Mouse (Mus musculus) stomach, postnatal 0 days (tissue): ENCODE measurements at regions not wholly inside any gene's neighbourhood (a gene's known extent, or its start where the extent isn't known, plus 50 kb on each side); places are given as distances from the start of the nearest gene placed in this dataset.

Source experiments
- ATAC-seq: fragments of 200-750 bp; cut with Nextera tagmentation; 2 replicates; pipeline ENCODE4 v1.8.0; 2017; ENCODE audit not compliant: low FRiP score, low TSS enrichment
- DNase-seq: peaks from one replicate; pipeline ENCODE4 v3.0.0-alpha.2; 2016; ENCODE audit warnings: low spot score
- H3K27ac ChIP-seq: fragments of 300-500 bp; sonication (generic); replicated peaks from 2 replicates; pipeline ENCODE4 v1.5.1; 2014; ENCODE audit warnings: mild to moderate bottlenecking, control low read depth
- H3K27me3 ChIP-seq: fragments of 300-500 bp; sonication (generic); 2 replicates; pipeline ENCODE4 v1.6.1; 2014; ENCODE audit warnings: low read length; ENCODE audit not compliant: control insufficient read depth, insufficient read depth
- H3K36me3 ChIP-seq: fragments of 300-500 bp; sonication (generic); 2 replicates; pipeline ENCODE4 v1.6.1; 2014; ENCODE audit warnings: low read length, mixed read lengths; ENCODE audit not compliant: control insufficient read depth, insufficient read depth
- H3K4me1 ChIP-seq: fragments of 300-500 bp; sonication (generic); replicated peaks from 2 replicates; pipeline ENCODE4 v1.6.1; 2014; ENCODE audit warnings: antibody characterized with exemption; ENCODE audit not compliant: control insufficient read depth, insufficient read depth
- H3K4me2 ChIP-seq: fragments of 300-500 bp; sonication (generic); replicated peaks from 2 replicates; pipeline ENCODE4 v1.6.1; 2014; ENCODE audit warnings: low read depth, mild to moderate bottlenecking, control low read depth, moderate library complexity
- H3K4me3 ChIP-seq: fragments of 300-500 bp; sonication (generic); 2 replicates; pipeline ENCODE4 v1.5.1; 2014; ENCODE audit warnings: low read depth, low read length, control low read depth
- H3K9ac ChIP-seq: fragments of 300-500 bp; sonication (generic); 2 replicates; pipeline ENCODE4 v1.6.1; 2014; ENCODE audit warnings: mild to moderate bottlenecking, low read length, control low read depth, mixed read lengths
- H3K9me3 ChIP-seq: fragments of 300-500 bp; sonication (generic); 2 replicates; pipeline ENCODE4 v1.6.1; 2016; ENCODE audit warnings: low read length; ENCODE audit not compliant: control insufficient read depth
- CTCF ChIP-seq: IDR thresholded peaks from 2 replicates; pipeline ENCODE4 v1.5.1; 2016; ENCODE audit warnings: antibody characterized with exemption, low read depth, mild to moderate bottlenecking, moderate library complexity
- EP300 ChIP-seq: optimal IDR thresholded peaks from 2 replicates; pipeline ENCODE3; 2016; ENCODE audit warnings: antibody characterized with exemption
- WGBS: fragments of 180-500 bp; shearing (Covaris S2); extraction: QIAGEN DNeasy Blood & Tissue Kit; methylation state at CpG from one replicate; pipeline ENCODE4 v1.1.7; 2014; 5-methylcytosine and 5-hydroxymethylcytosine counted together

DNA sequence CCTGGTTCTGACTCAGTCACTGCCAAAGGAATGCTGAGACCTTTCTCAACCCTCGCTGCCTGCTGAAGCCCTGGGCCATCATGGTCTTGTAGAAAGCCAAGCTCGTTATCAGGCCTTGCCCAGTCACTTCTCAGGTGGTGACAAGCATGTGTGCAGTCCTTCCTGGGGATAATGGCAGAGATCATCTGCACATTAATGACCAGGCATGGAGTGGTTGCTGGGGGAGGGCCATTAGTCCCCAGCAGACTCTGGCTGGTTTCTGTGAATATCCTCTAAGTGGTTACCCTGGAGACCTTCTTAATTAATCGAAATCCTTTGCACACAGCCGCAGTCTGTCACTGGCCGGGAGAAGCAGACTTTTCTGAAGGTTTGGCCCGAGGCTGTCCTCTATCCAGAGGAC is 239.0 kb downstream of the Sipa1l2 start:
- DNase-seq, result no peak

DNA sequence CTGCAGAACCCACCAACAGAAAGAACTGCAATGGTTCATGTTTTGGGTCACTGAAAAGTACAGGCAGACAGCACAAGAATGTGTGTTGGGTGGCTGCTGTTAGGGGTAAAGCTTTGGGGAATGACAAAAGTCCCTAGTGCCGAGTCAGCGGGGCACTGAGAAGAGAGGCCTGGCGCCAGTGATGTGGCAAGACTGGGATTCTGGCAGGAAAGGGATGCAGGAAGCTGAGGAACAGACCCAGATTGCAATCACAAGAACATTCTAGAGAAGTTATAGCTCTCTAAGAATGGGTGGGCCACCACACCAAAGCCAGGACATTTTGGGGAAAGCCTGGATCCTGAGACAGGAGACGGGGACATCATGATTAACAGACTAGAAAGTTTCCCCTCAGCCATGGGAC is 241.0 kb downstream of the Sipa1l2 start:
- DNase-seq, result no peak
- Histone ChIP-seq H3K4me2 (no peak overlapping the region), H3K4me3 (no peak overlapping the region), H3K36me3 (no peaks in the 10 kb centered on the region), H3K4me1 (no peaks in the 10 kb centered on the region), H3K27me3 (no peaks in the 10 kb centered on the region), H3K27ac (no peak overlapping the region), H3K9ac (no peak overlapping the region), H3K9me3 (no peaks in the 10 kb centered on the region)
- WGBS, result 85% methylated on average over 4 of the region's 4 CpGs
- TF ChIP-seq EP300 (no peak), CTCF (no peak)
- no peak for ATAC-seq

More for the DNA sequence above, 239.0 kb downstream of the Sipa1l2 start:
- Histone ChIP-seq H3K27me3 (no peaks in the 10 kb centered on the region), H3K4me1 (no peaks in the 10 kb centered on the region), H3K9ac (no peak overlapping the region), H3K36me3 (no peaks in the 10 kb centered on the region), H3K4me2 (no peak overlapping the region), H3K4me3 (no peak overlapping the region), H3K27ac (no peak overlapping the region), H3K9me3 (no peaks in the 10 kb centered on the region)
- TF ChIP-seq EP300 (no peak), CTCF (no peak)
- no peak for ATAC-seq
- WGBS, result 78% methylated on average over 6 of the region's 6 CpGs

DNA sequence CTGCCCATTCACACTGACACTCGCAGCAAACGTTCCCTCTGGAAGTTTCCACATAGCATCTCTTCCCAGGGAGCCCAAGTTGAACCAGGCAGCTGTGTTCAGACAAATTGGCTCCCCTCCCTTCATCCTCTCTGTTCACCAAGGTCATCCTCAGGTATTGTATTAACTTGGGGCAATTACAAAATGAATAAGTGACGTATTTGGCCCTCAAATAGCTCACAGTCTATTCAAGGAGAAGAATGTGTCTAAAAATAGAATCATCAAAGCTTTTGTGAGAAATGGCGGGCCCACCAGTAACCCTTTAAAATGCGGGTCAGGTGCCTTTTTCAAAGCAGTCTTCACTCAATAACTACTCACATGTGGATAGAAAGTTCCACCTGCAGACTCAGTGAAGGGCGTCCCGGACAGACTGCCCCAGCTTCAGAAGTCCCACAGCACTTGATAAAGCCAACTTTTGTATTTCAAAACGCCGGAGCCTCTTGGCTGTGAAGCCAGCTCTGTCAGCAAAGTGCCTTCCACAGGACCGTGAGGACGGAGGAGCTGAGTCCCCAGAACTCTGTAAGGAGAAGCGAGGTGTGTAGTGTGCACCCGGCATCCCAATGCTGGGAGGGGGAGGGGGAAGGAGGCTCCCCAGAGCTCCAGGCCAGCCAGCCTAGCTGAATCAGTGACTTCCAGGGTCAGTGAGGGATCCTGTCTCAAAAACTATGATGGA is 241.9 kb downstream of the Sipa1l2 start:
- Histone ChIP-seq H3K9ac (no peak overlapping the region), H3K4me1 (no peaks in the 10 kb centered on the region), H3K36me3 (no peaks in the 10 kb centered on the region), H3K27me3 (no peaks in the 10 kb centered on the region), H3K4me3 (no peak overlapping the region), H3K9me3 (no peaks in the 10 kb centered on the region), H3K27ac (no peak overlapping the region), H3K4me2 (no peak overlapping the region)
- DNase-seq (no peak), ATAC-seq (no peak)
- TF ChIP-seq CTCF (no peak), EP300 (no peak)
- 45% methylated on average over 13 of the region's 13 CpGs for WGBS

DNA sequence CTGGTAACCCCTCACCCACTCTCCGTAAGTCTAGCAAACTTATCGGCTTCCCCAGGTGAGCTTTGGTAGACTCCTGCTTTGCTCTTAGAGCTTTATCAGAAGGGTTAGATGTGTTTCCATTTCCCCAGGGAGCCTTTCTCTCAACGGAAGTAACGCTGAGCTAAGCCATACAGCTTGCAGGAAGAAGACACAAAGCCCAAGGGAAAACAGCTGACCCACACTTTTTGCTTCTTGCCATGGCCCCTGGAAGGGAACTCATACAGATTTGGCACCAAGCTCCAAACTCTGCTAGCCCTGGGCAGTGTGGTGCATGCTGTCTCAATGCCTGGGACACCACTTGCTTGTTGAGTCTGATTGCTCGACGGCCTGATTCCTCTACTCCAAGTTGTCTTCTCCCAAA is 242.6 kb downstream of the Sipa1l2 start:
- Histone ChIP-seq H3K27ac (no peak overlapping the region), H3K9me3 (no peaks in the 10 kb centered on the region), H3K4me3 (no peak overlapping the region), H3K36me3 (no peaks in the 10 kb centered on the region), H3K4me1 (no peaks in the 10 kb centered on the region), H3K4me2 (no peak overlapping the region), H3K27me3 (no peaks in the 10 kb centered on the region), H3K9ac (no peak overlapping the region)
- WGBS, result 76% methylated on average over 6 of the region's 6 CpGs
- DNase-seq (no peak), ATAC-seq (no peak)
- TF ChIP-seq CTCF (no peak), EP300 (no peak)

DNA sequence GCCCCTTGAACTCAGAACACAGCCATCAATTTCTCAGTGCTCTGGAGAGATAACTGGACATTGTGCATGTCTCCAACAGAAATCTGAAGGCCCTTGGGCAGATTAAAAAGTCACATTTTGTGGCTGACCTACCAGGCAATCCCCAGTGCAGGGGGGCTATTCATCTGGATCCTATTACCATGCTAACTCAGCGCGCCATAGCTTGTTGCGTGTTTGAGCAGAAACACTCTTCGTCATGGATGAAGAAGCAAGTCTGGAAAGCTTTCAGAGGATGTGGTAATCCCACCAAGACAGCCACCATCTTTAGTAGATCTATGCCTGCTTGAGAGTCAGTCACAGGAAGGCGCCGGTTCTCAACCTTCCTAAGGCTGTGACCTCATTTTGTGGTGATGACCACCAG is 243.9 kb downstream of the Sipa1l2 start:
- WGBS, result 92% methylated on average over 6 of the region's 6 CpGs
- no peak overlapping the region for H3K4me2 ChIP-seq
- no peaks in the 10 kb centered on the region for H3K36me3 ChIP-seq
- no peak overlapping the region for H3K9ac ChIP-seq
- DNase-seq, result no peak
- H3K4me1 ChIP-seq, result no peaks in the 10 kb centered on the region
- no peaks in the 10 kb centered on the region for H3K27me3 ChIP-seq
- no peak overlapping the region for H3K4me3 ChIP-seq
- ATAC-seq, result no peak
- H3K9me3 ChIP-seq, result no peaks in the 10 kb centered on the region
- no peak for TF ChIP-seq CTCF
- TF ChIP-seq EP300, result no peak
- H3K27ac ChIP-seq, result no peak overlapping the region

DNA sequence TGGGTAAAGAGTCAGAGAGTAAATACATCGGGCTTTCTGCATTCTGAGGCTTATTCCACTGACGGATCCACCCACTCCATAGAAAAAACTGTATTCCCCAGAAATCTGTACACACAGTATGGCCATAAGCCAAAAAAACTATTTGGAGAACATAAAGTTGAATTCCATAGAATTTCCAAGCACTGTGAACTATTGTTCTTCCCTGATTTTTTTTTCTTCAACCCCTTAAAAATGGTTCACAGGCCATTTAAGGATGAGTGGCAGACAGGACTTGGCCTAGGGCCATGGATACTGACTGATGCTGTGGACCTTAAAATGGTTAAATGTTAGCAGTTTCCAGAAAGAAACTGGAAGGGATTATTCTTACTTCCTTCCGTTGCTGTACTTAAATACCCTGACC is 247.0 kb downstream of the Sipa1l2 start:
- Histone ChIP-seq H3K36me3 (no peaks in the 10 kb centered on the region), H3K4me1 (no peaks in the 10 kb centered on the region), H3K4me3 (no peak overlapping the region), H3K27ac (no peak overlapping the region), H3K4me2 (no peak overlapping the region), H3K27me3 (no peaks in the 10 kb centered on the region), H3K9ac (no peak overlapping the region), H3K9me3 (no peaks in the 10 kb centered on the region)
- ATAC-seq, result no peak
- TF ChIP-seq EP300 (no peak), CTCF (no peak)
- WGBS, result 51% methylated on average over 3 of the region's 3 CpGs
- DNase-seq, result no peak
